Mouse (Mus musculus) naive thymus-derived CD4-positive, alpha-beta T cell, adult 2 months (primary cell): Measurements from ENCODE around the gene Vpreb3.
A peak's percentile ranks its signal among the peaks of the same experiment; 100 is the strongest.
"Not testable (repeated sequence)": the region's sequence is repeated elsewhere in the genome, so short reads cannot be mapped to it uniquely, and the experiment has no call there.

ENCODE experiments used
- DNase-seq: peaks from one replicate; pipeline ENCODE4 v3.0.0-alpha.2; 2011; ENCODE audit warnings: low read depth

Vpreb3 gene

GRCm38 (mm10) chr10:75975216-75975615 is 32.4 kb downstream of the Vpreb3 start:
- peak; percentile 71 for DNase-seq

- DNase-seq, result peak; percentile 25
Measured at GRCm38 (mm10) chr10:75978119-75978834, 35.4 kb downstream of the Vpreb3 start.

GRCm38 (mm10) chr10:75978835-75979157 is 35.9 kb downstream of the Vpreb3 start:
- no peak for DNase-seq

GRCm38 (mm10) chr10:75979432-75979831 is 36.6 kb downstream of the Vpreb3 start:
- no peak for DNase-seq

- no peak for DNase-seq
Measured at GRCm38 (mm10) chr10:75990430-75991042, 47.7 kb downstream of the Vpreb3 start.

- DNase-seq, result no peak
Measured at GRCm38 (mm10) chr10:75993616-75994240, 50.9 kb downstream of the Vpreb3 start.

GRCm38 (mm10) chr10:75994531-75995210 is 51.8 kb downstream of the Vpreb3 start:
- DNase-seq, result not testable (repeated sequence)

- DNase-seq, result no peak
Measured at GRCm38 (mm10) chr10:75995463-75995862, 52.6 kb downstream of the Vpreb3 start.

GRCm38 (mm10) chr10:75996315-75996714 is 53.5 kb downstream of the Vpreb3 start:
- no peak for DNase-seq
